Mouse (Mus musculus): ENCODE measurements around the gene Cln6.
"Not testable (repeated sequence)": the region's sequence is repeated elsewhere in the genome, so short reads cannot be mapped to it uniquely, and the experiment has no call there.

Gene Cln6

GRCm38 (mm10) chr9:62838506-62839171 lies at the start of gene Cln6:
TSS of gene Cln6 (plus strand) at chr9:62838785.
- DNase-seq = peak; percentile 74 to 83

GRCm38 (mm10) chr9:62789856-62790255 lies 48.7 kb upstream of the Cln6 start:
- DNase-seq = peak; percentile 74 to 79

GRCm38 (mm10) chr9:62799218-62799617 lies 39.4 kb upstream of the Cln6 start:
- not testable (repeated sequence) for DNase-seq

- DNase-seq = no peak
These were observed 28.5 kb upstream of the Cln6 start for GRCm38 (mm10) chr9:62810095-62810494.

GRCm38 (mm10) chr9:62810543-62811515 lies 27.8 kb upstream of the Cln6 start:
- DNase-seq = peak; percentile 79 to 81

GRCm38 (mm10) chr9:62811516-62812121 lies 27.0 kb upstream of the Cln6 start, which contains the start of gene Fem1b:
TSS of gene Fem1b (minus strand) at chr9:62811934.
- DNase-seq = peak; percentile 92 to 94

GRCm38 (mm10) chr9:62812216-62813049 lies 26.2 kb upstream of the Cln6 start:
- DNase-seq = peak in 1 of 2 experiments; percentile 29

- DNase-seq = no peak
These were observed 23.8 kb upstream of the Cln6 start for GRCm38 (mm10) chr9:62814751-62815150.

GRCm38 (mm10) chr9:62816323-62817098 lies 22.1 kb upstream of the Cln6 start:
- no peak for DNase-seq

- DNase-seq = peak; percentile 66 to 68
These were observed 21.4 kb upstream of the Cln6 start for GRCm38 (mm10) chr9:62817099-62817571.

- peak; percentile 69 to 75 for DNase-seq
These were observed 20.6 kb upstream of the Cln6 start for GRCm38 (mm10) chr9:62817828-62818614.

- DNase-seq = no peak
These were observed 19.1 kb upstream of the Cln6 start for GRCm38 (mm10) chr9:62819494-62819893.

GRCm38 (mm10) chr9:62819910-62820309 lies 18.7 kb upstream of the Cln6 start:
- DNase-seq = not testable (repeated sequence)

- no peak for DNase-seq
These were observed 17.8 kb upstream of the Cln6 start for GRCm38 (mm10) chr9:62820829-62821228.

GRCm38 (mm10) chr9:62821811-62822210 lies 16.8 kb upstream of the Cln6 start:
- DNase-seq = no peak

GRCm38 (mm10) chr9:62825791-62826393 lies 12.7 kb upstream of the Cln6 start:
- no peak for DNase-seq

GRCm38 (mm10) chr9:62826456-62826855 lies 12.1 kb upstream of the Cln6 start:
- no peak for DNase-seq

GRCm38 (mm10) chr9:62827939-62828652 lies 10.5 kb upstream of the Cln6 start:
- DNase-seq = peak; percentile 40 to 50

GRCm38 (mm10) chr9:62828662-62829086 lies 9.9 kb upstream of the Cln6 start:
- peak; percentile 95 to 96 for DNase-seq
